Mouse (Mus musculus) hindbrain, embryonic 11.5 days (tissue): ENCODE measurements around the gene Tmem79. TPM values are rescaled to one million over a fixed set of nuclear protein-coding genes. Genes with fewer than 3 reads are reported as not detected.
"Not testable (repeated sequence)": the region's sequence is repeated elsewhere in the genome, so short reads cannot be mapped to it uniquely, and the experiment has no call there.

ENCODE experiments used
- ATAC-seq: fragments of 200-750 bp; cut with Nextera tagmentation; 2 replicates; pipeline ENCODE4 v1.8.0; 2017; ENCODE audit warnings: mild to moderate bottlenecking, moderate TSS enrichment, moderate library complexity; ENCODE audit not compliant: low FRiP score
- DNase-seq: peaks from one replicate; pipeline ENCODE4 v3.0.0-alpha.2; 2015; ENCODE audit warnings: low spot score
- H3K27ac ChIP-seq: fragments of 300-500 bp; sonication (generic); 2 replicates; pipeline ENCODE4 v1.5.1; 2014; ENCODE audit warnings: mild to moderate bottlenecking, low read depth, low read length
- H3K27me3 ChIP-seq: fragments of 300-500 bp; sonication (generic); 2 replicates; pipeline ENCODE4 v1.6.1; 2014; ENCODE audit warnings: mild to moderate bottlenecking, low read length, moderate library complexity, mixed read lengths; ENCODE audit not compliant: control insufficient read depth, insufficient read depth
- H3K36me3 ChIP-seq: fragments of 300-500 bp; sonication (generic); 2 replicates; pipeline ENCODE4 v1.6.1; 2014; ENCODE audit warnings: mild to moderate bottlenecking, low read length, moderate library complexity, mixed read lengths; ENCODE audit not compliant: control insufficient read depth, insufficient read depth
- H3K4me1 ChIP-seq: fragments of 300-500 bp; sonication (generic); replicated peaks from 2 replicates; pipeline ENCODE4 v1.6.1; 2014; ENCODE audit warnings: low read length, mixed read lengths; ENCODE audit not compliant: control insufficient read depth, insufficient read depth
- H3K4me2 ChIP-seq: fragments of 300-500 bp; sonication (generic); replicated peaks from 2 replicates; pipeline ENCODE4 v1.6.1; 2014; ENCODE audit warnings: mild to moderate bottlenecking, low read depth, low read length
- H3K4me3 ChIP-seq: fragments of 300-500 bp; sonication (generic); 2 replicates; pipeline ENCODE4 v1.5.1; 2014; ENCODE audit warnings: low read depth, low read length
- H3K9ac ChIP-seq: fragments of 300-500 bp; sonication (generic); 2 replicates; pipeline ENCODE4 v1.6.1; 2014; ENCODE audit warnings: low read depth, low read length
- H3K9me3 ChIP-seq: fragments of 300-500 bp; sonication (generic); 2 replicates; pipeline ENCODE4 v1.6.1; 2016; ENCODE audit warnings: low read length; ENCODE audit not compliant: control insufficient read depth
- WGBS: fragments of 180-500 bp; shearing (Covaris S2); extraction: QIAGEN DNeasy Blood & Tissue Kit; methylation state at CpG from one replicate; pipeline ENCODE4 v1.1.7; 2014; 5-methylcytosine and 5-hydroxymethylcytosine counted together
- polyA plus RNA-seq: library from polyadenylated mRNA; unstranded; fragments of >200 nt; fragmentation: Nextera tagmentation; extraction: Ambion mirVana; gene quantifications from 2 replicates; pipeline ENCODE4 v1.2.1, GENCODE M21; 2014

Tmem79 gene
- polyA plus RNA-seq, 1 experiment from 2014 or later, result 1.7 TPM

DNA sequence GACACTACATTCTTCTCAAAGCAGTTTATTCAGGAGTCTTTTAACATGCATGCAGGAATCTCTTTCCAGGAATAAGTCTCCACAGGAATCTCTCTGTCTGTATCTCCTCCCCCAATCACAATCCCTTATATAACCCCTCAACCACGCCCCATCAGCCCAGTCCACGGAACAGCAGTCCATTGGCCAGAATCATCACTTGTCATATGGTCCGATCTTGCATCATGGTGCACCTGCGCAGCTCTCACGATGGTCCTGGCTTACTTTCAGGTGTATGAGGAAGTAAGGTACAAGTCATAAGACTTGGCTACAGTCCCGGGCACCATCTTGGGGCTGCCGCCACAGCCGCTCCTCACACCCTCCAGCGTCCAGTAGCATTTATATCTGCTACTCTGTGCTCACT lies 36.7 kb upstream of the Tmem79 start, which contains the start of gene Bglap3:
Bglap3 (minus strand) TSS at position 101 of the 400 bp plus-strand sequence.
- WGBS, result 95% methylated on average over 9 of the region's 9 CpGs
- H3K9ac ChIP-seq, H3K9me3 ChIP-seq, H3K4me2 ChIP-seq, H3K4me3 ChIP-seq, ATAC-seq, DNase-seq, H3K27me3 ChIP-seq, H3K36me3 ChIP-seq, H3K4me1 ChIP-seq, H3K27ac ChIP-seq: not testable (repeated sequence)

GRCm38 (mm10) chr3:88368511-88368910 lies 32.6 kb upstream of the Tmem79 start:
- not testable (repeated sequence) for H3K27ac ChIP-seq, ATAC-seq
- 91% methylated on average over 7 of the region's 7 CpGs for WGBS

GRCm38 (mm10) chr3:88367517-88367916 lies 31.6 kb upstream of the Tmem79 start:
- not testable (repeated sequence) for H3K27me3 ChIP-seq, H3K4me1 ChIP-seq, H3K27ac ChIP-seq, H3K36me3 ChIP-seq, H3K9me3 ChIP-seq, H3K9ac ChIP-seq, H3K4me3 ChIP-seq, H3K4me2 ChIP-seq, DNase-seq
- WGBS, result 52% methylated on average over 3 of the region's 7 CpGs
- ATAC-seq, result peak; percentile 41

More at GRCm38 (mm10) chr3:88368511-88368910, 32.6 kb upstream of the Tmem79 start:
- not testable (repeated sequence) for H3K4me3 ChIP-seq, H3K4me1 ChIP-seq, H3K9ac ChIP-seq, DNase-seq, H3K27me3 ChIP-seq, H3K4me2 ChIP-seq, H3K9me3 ChIP-seq, H3K36me3 ChIP-seq

- not testable (repeated sequence) for H3K27ac ChIP-seq, H3K36me3 ChIP-seq, H3K9ac ChIP-seq, H3K9me3 ChIP-seq, H3K4me1 ChIP-seq, H3K4me3 ChIP-seq, H3K27me3 ChIP-seq
- ATAC-seq (peak; percentile 79), DNase-seq (peak; percentile 58)
- peak overlapping the region; percentile 26; the same call in 1 of the 2 replicates for H3K4me2 ChIP-seq
- under 1% methylated on average over 14 of the region's 22 CpGs for WGBS
Measured at GRCm38 (mm10) chr3:88366830-88367428, 31.0 kb upstream of the Tmem79 start.

- no peak for ATAC-seq
- WGBS, result 39% methylated on average over 34 of the region's 34 CpGs
Measured at GRCm38 (mm10) chr3:88365705-88366361, 29.9 kb upstream of the Tmem79 start.

DNA sequence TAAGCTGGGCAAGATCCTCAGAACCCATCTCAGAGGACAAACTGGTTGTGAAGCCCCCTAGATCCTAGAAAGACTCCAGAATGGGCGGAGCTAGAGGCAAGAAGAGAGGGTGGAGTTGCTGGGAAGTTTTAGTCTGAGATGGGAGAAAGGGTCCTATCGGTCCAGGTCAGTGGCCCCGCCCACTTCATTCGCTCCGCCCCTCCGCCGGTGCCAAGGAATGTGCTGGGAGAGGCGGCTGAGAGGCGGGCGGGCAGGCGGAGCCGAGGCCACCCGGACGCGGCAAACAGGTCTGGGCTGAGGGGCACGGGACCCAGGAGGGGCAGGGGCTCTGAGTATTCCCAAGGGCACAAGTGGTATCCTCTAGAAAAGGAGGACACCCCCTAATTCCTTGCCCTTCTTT lies 28.4 kb upstream of the Tmem79 start, which contains the start of gene Paqr6:
Paqr6 (plus strand) TSS at position 248 of the 400 bp plus-strand sequence.
- H3K27ac ChIP-seq, result 0 out of 2 replicates have a peak within 1 kb of the TSS, but pooled peaks have one; percentile 17

More at GRCm38 (mm10) chr3:88365705-88366361, 29.9 kb upstream of the Tmem79 start:
- no peaks in the 10 kb centered on the region; the same call in 1 of the 2 replicates for H3K4me1 ChIP-seq
- no peak for DNase-seq
- H3K9me3 ChIP-seq, result no peaks in the 10 kb centered on the region
- H3K4me2 ChIP-seq, result 0 out of 2 replicates have a peak overlapping the region, but pooled peaks have one; percentile 5
- 0 out of 2 replicates have a peak overlapping the region, but pooled peaks have one; percentile 45 for H3K9ac ChIP-seq
- no peak overlapping the region for H3K4me3 ChIP-seq
- no peak overlapping the region for H3K27ac ChIP-seq
- peaks cover 9% of the 10 kb centered on the region for H3K27me3 ChIP-seq
- peaks cover 2% of the 10 kb centered on the region; the same call in 1 of the 2 replicates for H3K36me3 ChIP-seq

GRCm38 (mm10) chr3:88363700-88364099 lies 27.8 kb upstream of the Tmem79 start:
- no peaks in the 10 kb centered on the region for H3K9me3 ChIP-seq
- H3K4me2 ChIP-seq, result no peak overlapping the region
- H3K4me1 ChIP-seq, result no peaks in the 10 kb centered on the region; the same call in 1 of the 2 replicates
- no peak overlapping the region for H3K4me3 ChIP-seq
- ATAC-seq (no peak), DNase-seq (peak; percentile 14)
- WGBS, result 61% methylated on average over 4 of the region's 4 CpGs
- no peak overlapping the region for H3K9ac ChIP-seq
- H3K27ac ChIP-seq, result no peak overlapping the region
- peaks cover 9% of the 10 kb centered on the region for H3K27me3 ChIP-seq
- H3K36me3 ChIP-seq, result peaks cover 5% of the 10 kb centered on the region

More for the DNA sequence above, 28.4 kb upstream of the Tmem79 start, which contains the start of gene Paqr6:
- WGBS, result 2% methylated on average over 16 of the region's 16 CpGs
- Histone ChIP-seq H3K9me3 (no peaks in the 10 kb centered on the region), H3K4me3 (no peak within 1 kb of the TSS), H3K27me3 (peaks cover 9% of the 10 kb centered on the region), H3K9ac (no peak within 1 kb of the TSS), H3K4me1 (no peaks in the 10 kb centered on the region; the same call in 1 of the 2 replicates), H3K36me3 (peaks cover 2% of the 10 kb centered on the region; the same call in 1 of the 2 replicates), H3K4me2 (no peak within 1 kb of the TSS)
- ATAC-seq (no peak), DNase-seq (peak; percentile 58)

GRCm38 (mm10) chr3:88361612-88362313 lies 25.8 kb upstream of the Tmem79 start:
- no peak for ATAC-seq
- WGBS, result 87% methylated on average over 2 of the region's 2 CpGs

More at GRCm38 (mm10) chr3:88361612-88362313, 25.8 kb upstream of the Tmem79 start:
- Histone ChIP-seq H3K4me3 (no peak overlapping the region), H3K27ac (no peak overlapping the region), H3K9ac (no peak overlapping the region), H3K4me1 (no peaks in the 10 kb centered on the region; the same call in 1 of the 2 replicates), H3K4me2 (no peak overlapping the region), H3K36me3 (peaks cover 7% of the 10 kb centered on the region), H3K27me3 (peaks cover 9% of the 10 kb centered on the region), H3K9me3 (no peaks in the 10 kb centered on the region)
- DNase-seq, result no peak
